Mouse (Mus musculus) macrophage (primary cell): ENCODE measurements at regions not wholly inside any gene's neighbourhood (a gene's known extent, or its start where the extent isn't known, plus 50 kb on each side); places are given as distances from the start of the nearest gene placed in this dataset.

Source experiments
- H3K27ac ChIP-seq: fragments of 350-480 bp; formaldehyde crosslinking; 2 replicates; pipeline ENCODE4 v1.9.0; 2021
- H3K36me3 ChIP-seq: fragments of 350-480 bp; formaldehyde crosslinking; 2 replicates; pipeline ENCODE4 v1.9.0; 2021; ENCODE audit errors: inconsistent target
- H3K4me3 ChIP-seq: fragments of 350-480 bp; formaldehyde crosslinking; 2 replicates; pipeline ENCODE4 v1.9.0; 2021; ENCODE audit errors: inconsistent target
- H3K79me2 ChIP-seq: fragments of 350-480 bp; formaldehyde crosslinking; 2 replicates; pipeline ENCODE4 v1.9.0; 2021; ENCODE audit errors: inconsistent target
- WGBS: methylation state at CpG from one replicate; pipeline ENCODE4 v1.1.7; 2026; ENCODE audit warnings: inconsistent platforms; ENCODE audit not compliant: missing documents; 5-methylcytosine and 5-hydroxymethylcytosine counted together

- 86% methylated on average over 2 of the region's 2 CpGs for WGBS
- no peak overlapping the region for H3K4me3 ChIP-seq
- no peaks in the 10 kb centered on the region for H3K79me2 ChIP-seq
- no peaks in the 10 kb centered on the region for H3K36me3 ChIP-seq
- H3K27ac ChIP-seq: no peak overlapping the region
These were observed 140.6 kb upstream of the Dynlrb2 start for GRCm38 (mm10) chr8:116364172-116364571.

GRCm38 (mm10) chr8:116362351-116362750 lies 142.4 kb upstream of the Dynlrb2 start:
- Histone ChIP-seq H3K36me3 (no peaks in the 10 kb centered on the region), H3K27ac (no peak overlapping the region), H3K4me3 (no peak overlapping the region), H3K79me2 (no peaks in the 10 kb centered on the region)
- 7% methylated on average over 4 of the region's 4 CpGs for WGBS

DNA sequence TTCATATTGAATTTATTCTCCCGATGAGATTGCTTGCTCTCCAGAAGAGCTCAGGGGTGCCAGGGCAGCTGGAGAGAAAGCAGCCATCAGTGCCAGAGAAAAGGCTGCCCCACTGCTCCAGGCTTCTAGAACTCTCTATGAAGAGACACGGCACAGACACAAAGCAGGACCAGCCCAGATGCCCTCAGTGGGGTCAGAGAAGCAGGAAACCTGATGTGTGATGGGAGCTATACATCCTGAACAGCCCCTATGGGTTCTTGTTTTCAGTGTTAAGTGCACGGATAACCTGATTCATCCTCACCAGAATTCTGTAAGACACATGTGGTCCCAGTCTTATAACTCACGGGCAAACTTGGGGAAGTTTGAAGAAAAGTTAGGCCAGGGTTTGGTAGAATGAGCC lies 145.0 kb upstream of the Dynlrb2 start:
- no peak overlapping the region for H3K4me3 ChIP-seq
- no peaks in the 10 kb centered on the region for H3K79me2 ChIP-seq
- no peaks in the 10 kb centered on the region for H3K36me3 ChIP-seq
- no peak overlapping the region for H3K27ac ChIP-seq
- 87% methylated on average over 4 of the region's 4 CpGs for WGBS

GRCm38 (mm10) chr8:116354756-116355155 lies 150.0 kb upstream of the Dynlrb2 start:
- Histone ChIP-seq H3K79me2 (no peaks in the 10 kb centered on the region), H3K4me3 (no peak overlapping the region), H3K36me3 (no peaks in the 10 kb centered on the region), H3K27ac (no peak overlapping the region)
- WGBS: 95% methylated on average over 6 of the region's 6 CpGs

GRCm38 (mm10) chr8:116353911-116354310 lies 150.9 kb upstream of the Dynlrb2 start:
- H3K4me3 ChIP-seq: no peak overlapping the region
- 84% methylated on average over 5 of the region's 5 CpGs for WGBS
- no peaks in the 10 kb centered on the region for H3K36me3 ChIP-seq
- H3K79me2 ChIP-seq: no peaks in the 10 kb centered on the region
- H3K27ac ChIP-seq: no peak overlapping the region

- Histone ChIP-seq H3K27ac (no peak overlapping the region), H3K79me2 (no peaks in the 10 kb centered on the region), H3K4me3 (no peak overlapping the region), H3K36me3 (no peaks in the 10 kb centered on the region)
- 85% methylated on average over 2 of the region's 2 CpGs for WGBS
These were observed 152.1 kb upstream of the Dynlrb2 start for GRCm38 (mm10) chr8:116352635-116353034.

- Histone ChIP-seq H3K79me2 (no peaks in the 10 kb centered on the region), H3K27ac (no peak overlapping the region), H3K36me3 (no peaks in the 10 kb centered on the region), H3K4me3 (no peak overlapping the region)
- WGBS: 96% methylated on average over 8 of the region's 8 CpGs
These were observed 155.8 kb upstream of the Dynlrb2 start for GRCm38 (mm10) chr8:116348971-116349370.

DNA sequence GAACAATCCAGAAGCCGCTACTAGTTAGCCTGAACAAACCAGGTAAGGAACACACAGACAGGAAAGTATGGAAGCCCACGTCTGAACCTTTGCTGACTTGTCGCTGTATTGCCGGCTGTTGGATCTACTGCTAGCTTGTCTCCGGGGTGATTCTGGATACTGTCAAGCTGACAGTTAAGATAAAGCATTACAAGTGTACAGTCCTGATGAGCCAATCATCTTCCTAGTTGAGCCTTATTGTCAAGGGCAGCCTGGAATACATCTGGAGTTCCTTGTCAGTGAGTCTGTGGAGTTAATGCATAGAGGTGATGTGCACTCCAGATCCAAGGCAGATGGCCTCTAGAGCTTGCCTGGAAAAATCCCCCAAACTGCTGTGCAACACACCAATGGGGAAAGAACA lies 157.8 kb upstream of the Dynlrb2 start:
- Histone ChIP-seq H3K36me3 (no peaks in the 10 kb centered on the region), H3K27ac (no peak overlapping the region), H3K4me3 (no peak overlapping the region), H3K79me2 (no peaks in the 10 kb centered on the region)
- WGBS: 92% methylated on average over 5 of the region's 5 CpGs

- Histone ChIP-seq H3K36me3 (no peaks in the 10 kb centered on the region), H3K79me2 (no peaks in the 10 kb centered on the region), H3K27ac (no peak overlapping the region), H3K4me3 (no peak overlapping the region)
- WGBS: 84% methylated on average over 5 of the region's 5 CpGs
These were observed 160.1 kb upstream of the Dynlrb2 start for GRCm38 (mm10) chr8:116344590-116345222.

GRCm38 (mm10) chr8:116343534-116343933 lies 161.2 kb upstream of the Dynlrb2 start:
- WGBS: 84% methylated on average over 4 of the region's 5 CpGs
- no peak overlapping the region for H3K27ac ChIP-seq

GRCm38 (mm10) chr8:116334772-116335171 lies 170.0 kb upstream of the Dynlrb2 start:
- WGBS: 74% methylated on average over 3 of the region's 3 CpGs
- Histone ChIP-seq H3K4me3 (no peak overlapping the region), H3K79me2 (no peaks in the 10 kb centered on the region), H3K36me3 (no peaks in the 10 kb centered on the region), H3K27ac (no peak overlapping the region)

More at GRCm38 (mm10) chr8:116343534-116343933, 161.2 kb upstream of the Dynlrb2 start:
- H3K79me2 ChIP-seq: no peaks in the 10 kb centered on the region
- H3K36me3 ChIP-seq: no peaks in the 10 kb centered on the region
- no peak overlapping the region for H3K4me3 ChIP-seq

DNA sequence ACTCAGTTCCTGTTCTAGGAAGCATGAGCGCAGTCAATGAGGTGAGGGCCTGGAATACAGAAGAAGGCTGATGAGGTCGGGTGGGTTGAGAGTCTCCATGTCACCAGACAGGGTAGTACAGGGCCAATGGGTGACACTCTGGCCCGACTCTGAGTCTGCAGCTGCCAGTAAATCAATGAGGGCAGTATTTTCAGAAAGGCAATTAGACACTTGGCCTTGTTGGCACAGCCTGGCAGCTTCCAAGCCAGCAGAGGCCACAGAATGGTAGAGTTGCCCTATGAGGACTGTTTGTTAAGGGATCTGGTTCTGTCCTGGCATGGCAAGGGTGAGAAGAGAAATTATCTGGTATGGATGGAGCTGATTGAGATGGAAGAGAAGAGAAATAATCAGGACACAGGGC lies 170.7 kb upstream of the Dynlrb2 start:
- 89% methylated on average over 3 of the region's 3 CpGs for WGBS
- H3K36me3 ChIP-seq: no peaks in the 10 kb centered on the region
- no peak overlapping the region for H3K27ac ChIP-seq
- no peak overlapping the region for H3K4me3 ChIP-seq
- H3K79me2 ChIP-seq: no peaks in the 10 kb centered on the region

DNA sequence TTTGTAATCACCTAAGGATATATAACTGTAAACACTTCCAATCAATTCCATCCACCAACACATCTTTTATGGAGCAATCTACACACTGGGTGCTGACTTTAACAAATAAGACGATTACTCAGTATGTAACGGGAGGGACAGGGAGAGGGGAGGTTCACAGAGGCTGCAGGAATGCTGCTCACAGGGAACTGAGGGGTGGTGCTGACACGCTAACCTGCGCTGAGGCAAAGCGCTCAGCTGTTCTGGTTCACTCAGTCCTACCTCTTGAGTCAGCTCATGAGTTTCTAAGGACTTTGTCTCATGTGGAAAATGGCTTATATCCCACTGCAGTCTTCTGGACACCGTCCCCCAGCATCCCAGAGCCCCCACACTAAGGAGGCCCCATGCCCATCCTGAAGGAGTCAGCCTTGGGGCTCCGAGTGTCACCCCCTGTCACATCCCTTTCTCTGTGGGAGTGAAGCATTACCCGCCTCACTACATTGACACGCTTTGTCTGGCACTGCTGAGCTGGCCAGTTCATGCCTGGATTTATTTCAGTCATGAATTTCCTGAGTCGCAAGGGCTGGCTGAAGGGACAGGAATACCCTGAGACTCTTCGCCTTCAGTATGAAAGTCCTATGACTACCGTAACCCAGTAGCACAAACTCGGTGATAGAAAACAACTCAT lies 184.6 kb upstream of the Dynlrb2 start:
- Histone ChIP-seq H3K4me3 (no peak overlapping the region), H3K79me2 (no peaks in the 10 kb centered on the region), H3K27ac (no peak overlapping the region), H3K36me3 (no peaks in the 10 kb centered on the region)
- 91% methylated on average over 13 of the region's 13 CpGs for WGBS

GRCm38 (mm10) chr8:116315410-116315809 lies 189.4 kb upstream of the Dynlrb2 start:
- WGBS: 90% methylated on average over 5 of the region's 5 CpGs
- no peak overlapping the region for H3K27ac ChIP-seq
- no peak overlapping the region for H3K4me3 ChIP-seq
- H3K36me3 ChIP-seq: no peaks in the 10 kb centered on the region
- no peaks in the 10 kb centered on the region for H3K79me2 ChIP-seq

GRCm38 (mm10) chr8:116314429-116315092 lies 190.2 kb upstream of the Dynlrb2 start:
- 39% methylated on average over 12 of the region's 12 CpGs for WGBS
- no peaks in the 10 kb centered on the region for H3K79me2 ChIP-seq
- H3K27ac ChIP-seq: no peak overlapping the region
- H3K36me3 ChIP-seq: no peaks in the 10 kb centered on the region
- peak overlapping the region; percentile 1; the same call in 1 of the 2 replicates for H3K4me3 ChIP-seq
